Mouse (Mus musculus): ENCODE results near the gene Prtg.

DNA sequence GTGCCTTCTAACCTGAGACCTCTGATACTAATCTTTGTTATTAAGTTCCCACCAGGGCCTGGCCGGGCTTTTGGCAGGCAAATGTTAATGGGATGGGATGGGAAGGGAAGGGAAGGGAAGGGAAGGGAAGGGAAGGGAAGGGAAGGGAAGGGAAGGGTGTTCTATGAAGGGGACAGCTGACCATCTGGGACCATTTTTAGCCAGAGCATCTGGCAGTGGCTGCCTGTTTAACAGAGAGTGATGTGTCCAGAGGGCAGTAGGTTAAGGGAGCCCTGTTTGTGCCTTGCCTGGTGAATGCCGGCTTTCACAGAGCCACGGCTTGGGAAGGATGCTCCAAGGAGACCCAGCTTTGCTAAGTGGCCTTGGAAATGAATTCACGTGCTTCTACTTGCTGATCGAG lies 57.1 kb downstream of the Prtg start:
- TF ChIP-seq GATA1 (IDR thresholded peaks at IDR 0.05; ENCODE audit: low read length) (no peak), TAL1 (IDR thresholded peaks at IDR 0.05; ENCODE audit: low read length) (no peak)
